Mouse (Mus musculus) erythroblast, embryonic 14.5 days (primary cell): ENCODE data around the gene P4htm.

Source experiments
- GATA1 ChIP-seq: IDR thresholded peaks from 2 replicates; pipeline ENCODE4 v1.6.1; 2012; ENCODE audit warnings: low read length, inconsistent platforms, mixed read lengths
- TAL1 ChIP-seq: IDR thresholded peaks from 3 replicates; pipeline ENCODE4 v1.6.1; 2012; ENCODE audit warnings: low read length, inconsistent platforms, mixed read lengths

DNA sequence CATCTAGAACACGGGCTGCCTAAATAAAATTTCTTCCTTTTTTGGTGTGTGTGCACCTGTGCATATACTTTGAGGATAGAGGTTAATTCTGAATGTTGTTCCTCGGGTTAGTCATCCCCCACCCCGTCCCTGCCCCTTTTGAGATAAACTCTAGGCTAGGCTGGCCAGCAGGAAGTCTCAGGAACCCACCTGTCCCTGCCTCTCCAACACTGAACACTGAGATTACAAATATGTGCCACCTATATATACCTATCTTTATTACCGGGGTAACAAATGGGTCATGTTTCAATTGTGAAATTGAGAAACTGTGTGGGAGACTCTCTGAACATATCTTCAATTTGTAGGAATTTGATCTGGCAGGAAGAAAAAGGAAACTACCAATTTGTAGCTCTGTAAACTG, 11.4 kb upstream of the P4htm start:
- TF ChIP-seq GATA1 (no peak), TAL1 (no peak)
